Mouse (Mus musculus) lung, postnatal 25 days (tissue): ENCODE results near the gene Rtkn2.

Source experiments
- DNase-seq: peaks from one replicate; pipeline ENCODE4 v3.0.0; 2022; ENCODE audit warnings: low spot score

The Rtkn2 gene

DNA sequence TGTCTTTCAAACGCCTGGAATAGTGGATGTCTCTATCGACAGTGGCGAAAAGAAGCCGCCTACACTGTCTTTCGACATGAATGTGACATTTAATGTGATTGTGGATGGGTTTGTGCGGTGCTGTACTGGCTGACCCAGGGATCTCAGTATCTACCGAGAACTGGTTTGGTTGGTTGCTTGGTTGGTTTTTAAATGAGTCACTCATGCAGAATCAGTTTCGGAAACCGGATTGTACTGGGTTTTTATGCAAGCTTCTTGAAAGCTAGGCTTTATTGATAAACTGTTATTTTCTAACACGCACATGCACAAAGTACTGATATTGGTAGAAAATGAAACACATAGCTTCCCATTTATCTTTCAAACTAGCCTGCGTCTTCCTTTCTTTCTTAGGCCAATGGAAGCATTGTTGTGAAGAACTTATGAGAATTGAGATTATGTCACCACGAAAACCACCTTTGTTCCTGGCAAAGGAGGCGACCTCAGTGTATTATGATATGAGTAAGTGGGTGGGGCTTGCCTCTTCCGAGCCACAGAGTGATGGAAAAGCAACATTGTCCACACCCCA lies 60.4 kb downstream of the Rtkn2 start:
- no peak for DNase-seq

GRCm38 (mm10) chr10:68040394-68040793 lies 61.0 kb downstream of the Rtkn2 start:
- no peak for DNase-seq

DNA sequence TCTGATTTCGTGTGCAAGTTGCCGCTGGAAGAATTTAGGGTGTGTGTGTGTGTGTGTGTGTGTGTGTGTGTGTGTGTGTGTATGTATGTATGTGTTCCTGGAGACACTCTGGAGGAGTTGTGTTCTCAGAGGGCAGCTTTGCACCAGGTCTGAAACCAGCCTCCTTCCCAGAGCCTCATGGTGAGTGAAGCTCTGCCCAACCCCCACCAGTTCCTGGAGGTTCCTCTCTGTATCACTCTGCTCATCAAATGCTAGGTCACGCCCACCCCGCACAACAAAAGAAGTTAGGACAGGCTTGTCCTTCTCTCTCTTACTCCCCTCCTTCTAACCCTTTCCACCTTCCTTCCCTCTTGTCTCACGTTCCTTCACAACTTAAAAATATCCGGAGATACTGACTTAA lies 64.6 kb downstream of the Rtkn2 start:
- DNase-seq, result no peak

DNA sequence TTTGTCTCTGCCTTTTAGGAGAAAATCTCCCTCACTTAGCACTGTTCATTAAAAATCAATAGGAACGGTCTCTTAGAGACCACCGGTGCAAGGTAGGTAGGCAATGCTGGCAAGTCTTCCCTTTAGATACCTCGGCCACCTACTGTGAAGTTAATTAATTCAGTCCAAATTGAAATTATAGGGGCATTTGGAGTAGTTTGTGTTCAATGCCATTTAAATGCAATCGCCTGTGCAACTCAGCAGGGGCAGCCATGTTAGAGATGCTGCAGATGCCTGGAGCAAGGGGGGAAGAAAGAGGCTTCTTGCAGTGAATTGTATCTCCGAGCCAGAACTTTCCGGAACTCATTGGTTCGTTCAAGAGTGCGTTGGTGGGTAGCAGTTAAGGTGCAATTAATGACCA lies 65.5 kb downstream of the Rtkn2 start:
- DNase-seq, result no peak

DNA sequence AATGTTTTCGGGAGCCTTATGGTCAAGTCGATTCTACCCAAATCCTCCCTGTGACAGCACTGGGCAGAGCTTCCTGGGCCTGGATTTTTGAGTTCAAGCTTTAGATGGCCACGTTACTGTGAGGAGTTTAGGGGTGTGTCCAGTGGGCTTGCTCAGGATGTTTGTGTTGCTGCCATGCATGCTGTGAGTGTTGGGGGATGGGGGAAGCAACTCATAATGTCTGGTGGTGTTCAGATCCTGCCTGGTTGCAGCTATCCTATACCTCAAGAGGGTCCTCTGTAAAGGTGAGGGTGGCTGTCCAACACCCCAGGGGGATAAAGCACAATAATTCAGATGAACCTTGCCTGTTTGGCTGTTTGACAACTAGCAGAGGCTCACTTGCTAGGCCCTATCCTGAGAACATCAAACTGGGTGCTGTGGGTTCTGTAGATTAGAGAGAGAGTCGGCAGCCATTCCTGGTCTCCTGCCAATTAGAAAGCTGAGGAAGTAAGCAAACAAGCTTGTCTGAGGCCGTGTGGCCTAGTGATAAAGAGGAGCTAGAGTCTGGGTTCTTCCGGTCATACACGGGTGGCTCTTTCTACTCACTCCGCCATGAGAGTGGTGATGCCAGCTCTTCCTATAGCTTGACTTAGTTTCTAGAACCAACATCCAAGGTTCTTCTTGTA lies 69.4 kb downstream of the Rtkn2 start:
- no peak for DNase-seq

DNA sequence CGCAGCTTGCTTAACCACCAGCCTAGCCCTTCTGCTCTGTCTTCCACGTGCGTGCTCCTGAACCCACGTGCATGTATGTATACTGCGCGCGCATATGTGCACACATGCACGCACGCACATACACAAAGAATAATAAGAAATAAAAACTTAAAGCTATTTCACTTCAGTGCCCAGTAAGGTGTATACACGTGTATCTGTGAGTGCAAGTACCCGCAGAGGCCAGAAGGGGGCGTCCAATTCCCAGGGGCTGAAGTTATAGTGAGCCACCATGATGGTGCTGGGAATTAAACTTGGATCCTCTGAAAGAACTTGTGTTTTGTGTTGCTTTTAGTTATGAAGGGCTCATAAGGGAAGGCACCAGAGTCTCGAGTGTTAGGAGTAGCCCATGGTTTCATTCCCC lies 71.5 kb downstream of the Rtkn2 start:
- DNase-seq, result no peak

DNA sequence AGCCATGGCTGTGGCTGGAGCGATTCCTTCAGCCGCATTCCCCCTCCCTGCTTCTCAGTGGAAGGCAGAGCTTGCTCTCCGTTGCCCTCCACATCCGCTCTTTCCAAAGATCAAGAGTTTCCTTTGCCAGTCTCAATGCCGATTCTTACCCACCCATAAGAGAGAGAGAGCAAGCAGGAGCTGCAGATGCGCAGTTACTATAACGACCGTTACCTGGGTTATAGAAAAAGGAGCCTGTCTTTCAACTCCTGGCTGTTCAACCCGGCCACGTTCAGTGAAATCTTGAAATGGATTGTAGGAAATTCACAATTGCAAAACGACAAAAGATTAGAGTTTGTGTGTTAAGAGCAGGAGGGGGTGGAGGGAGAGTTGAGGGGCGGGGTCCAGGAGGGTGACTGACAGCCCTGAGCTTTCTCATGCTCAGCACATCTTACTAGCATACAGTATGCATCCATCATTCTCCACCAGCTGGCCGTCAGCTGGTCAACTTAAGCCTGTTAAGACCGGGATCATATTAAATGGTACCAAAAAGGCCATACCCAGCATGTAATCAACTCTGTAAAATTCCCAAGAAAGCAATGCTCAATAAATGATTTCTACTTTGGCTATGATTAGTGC lies 72.1 kb downstream of the Rtkn2 start:
- no peak for DNase-seq

- no peak for DNase-seq
These were observed 72.9 kb downstream of the Rtkn2 start for GRCm38 (mm10) chr10:68052307-68052706.

- DNase-seq, result no peak
These were observed 74.8 kb downstream of the Rtkn2 start for GRCm38 (mm10) chr10:68054131-68054530.

GRCm38 (mm10) chr10:68054706-68055105 lies 75.3 kb downstream of the Rtkn2 start:
- no peak for DNase-seq

GRCm38 (mm10) chr10:68057841-68058240 lies 78.5 kb downstream of the Rtkn2 start:
- DNase-seq, result peak; percentile 89

DNA sequence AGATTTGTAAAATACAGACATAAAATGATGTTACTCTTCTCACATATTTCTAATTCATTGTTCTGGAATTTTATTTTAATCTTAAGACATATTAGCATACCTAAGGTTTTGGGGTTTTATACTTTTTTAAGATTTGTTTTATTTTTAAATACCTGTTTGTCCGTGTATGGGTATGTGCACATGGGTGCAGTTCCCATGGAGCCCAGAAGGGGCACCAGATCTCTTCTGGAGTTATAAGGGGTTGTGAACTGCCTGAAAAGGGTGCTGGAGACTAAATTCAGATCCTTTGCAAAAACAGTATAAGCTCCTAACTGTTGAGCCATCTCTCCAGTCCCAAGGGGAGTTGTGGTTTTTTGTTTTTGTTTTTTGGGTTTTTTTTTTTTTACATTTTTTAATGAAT lies 79.0 kb downstream of the Rtkn2 start:
- DNase-seq, result no peak

- DNase-seq, result peak; percentile 57
These were observed 81.3 kb downstream of the Rtkn2 start for GRCm38 (mm10) chr10:68060590-68061248.

DNA sequence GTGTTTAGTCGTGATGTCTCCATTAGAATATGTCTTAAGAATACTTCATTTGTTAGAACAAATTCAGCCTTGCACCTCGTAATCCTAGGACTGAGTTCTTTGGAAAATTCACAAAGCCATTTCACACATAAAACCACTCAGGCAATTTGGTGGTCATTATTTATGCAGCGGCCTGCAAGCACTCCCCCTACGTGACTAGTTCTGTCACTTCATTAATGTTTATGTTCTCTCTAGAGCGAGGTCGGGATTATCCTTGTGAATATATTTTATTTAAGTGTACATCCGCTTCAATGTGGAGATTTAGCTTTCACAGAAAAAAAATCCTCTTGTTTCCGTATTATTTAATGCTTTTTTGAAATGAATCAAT lies 81.9 kb downstream of the Rtkn2 start:
- DNase-seq, result no peak

DNA sequence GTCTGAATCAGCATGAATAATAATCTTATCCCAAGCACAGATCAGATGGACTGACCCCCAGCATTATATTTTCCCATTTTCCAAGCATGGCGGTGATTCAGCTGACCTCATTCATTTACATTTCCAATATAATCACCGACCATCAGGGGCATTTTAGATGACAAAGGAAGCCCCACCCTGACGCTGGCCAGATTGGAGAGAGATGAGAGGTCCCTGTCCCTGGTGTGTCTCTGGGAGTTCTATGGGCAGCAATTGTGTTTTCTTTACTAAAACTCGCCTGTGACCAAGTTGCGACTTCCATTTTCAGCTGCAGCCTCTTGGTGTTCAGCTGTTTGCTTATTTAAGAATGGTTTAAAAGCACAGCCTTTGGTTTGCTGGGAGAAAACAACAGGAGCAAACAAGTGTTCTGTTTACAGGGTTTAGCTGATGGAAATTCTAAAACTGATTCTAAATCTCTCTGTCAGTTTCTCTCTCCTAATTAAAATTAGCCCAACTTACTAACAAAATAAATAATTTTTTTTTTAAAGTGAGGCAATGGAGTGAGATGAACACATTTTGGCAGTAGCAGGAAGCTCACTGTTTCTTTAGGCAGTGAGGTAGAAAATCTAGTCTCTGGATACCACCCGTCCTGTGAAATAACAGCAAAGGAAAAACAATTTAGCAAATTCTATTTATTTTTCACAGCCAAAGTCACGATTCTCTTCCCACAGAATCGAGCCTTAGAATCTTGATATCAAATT lies 84.6 kb downstream of the Rtkn2 start:
- no peak for DNase-seq

DNA sequence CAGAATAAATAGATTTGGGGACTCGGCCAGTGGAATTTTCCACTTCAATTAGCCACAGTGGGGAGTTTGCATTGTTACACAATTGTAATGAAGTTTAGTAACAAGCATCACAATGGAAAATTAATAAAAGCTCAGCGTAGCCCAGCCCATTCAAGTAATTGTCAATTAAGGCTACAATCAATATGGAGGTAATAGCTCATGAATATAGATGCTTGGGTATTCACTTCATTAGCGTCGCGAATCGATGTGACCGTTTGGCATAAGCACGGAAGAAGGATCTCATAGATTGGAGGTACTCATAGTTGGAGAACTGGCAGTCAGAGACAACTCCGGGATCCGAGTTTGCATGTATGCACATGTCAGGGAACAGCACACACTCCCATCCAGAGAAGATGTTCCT lies 85.2 kb downstream of the Rtkn2 start:
- no peak for DNase-seq

- DNase-seq, result no peak
These were observed 86.8 kb downstream of the Rtkn2 start for GRCm38 (mm10) chr10:68066173-68066572.

DNA sequence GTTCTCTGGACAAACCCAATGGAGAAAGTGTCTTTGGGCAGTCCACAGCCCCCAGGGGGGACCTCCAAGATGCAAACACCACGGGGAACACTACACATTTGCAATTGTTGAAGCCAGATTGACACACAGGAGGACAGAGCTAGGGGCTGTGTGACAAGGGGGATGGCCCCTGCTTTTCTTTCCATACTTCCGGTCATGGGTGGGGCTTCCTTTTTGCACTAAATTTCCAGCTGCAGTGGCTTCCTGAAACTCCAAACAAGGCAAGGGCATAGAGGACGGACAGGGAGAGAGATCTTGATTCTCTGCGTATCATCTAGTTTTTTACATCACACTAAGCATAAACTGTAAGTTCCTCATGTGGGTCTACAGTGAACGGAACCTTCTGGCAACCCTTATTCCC lies 88.6 kb downstream of the Rtkn2 start:
- DNase-seq, result no peak

- DNase-seq, result no peak
These were observed 89.1 kb downstream of the Rtkn2 start for GRCm38 (mm10) chr10:68068426-68068825.

DNA sequence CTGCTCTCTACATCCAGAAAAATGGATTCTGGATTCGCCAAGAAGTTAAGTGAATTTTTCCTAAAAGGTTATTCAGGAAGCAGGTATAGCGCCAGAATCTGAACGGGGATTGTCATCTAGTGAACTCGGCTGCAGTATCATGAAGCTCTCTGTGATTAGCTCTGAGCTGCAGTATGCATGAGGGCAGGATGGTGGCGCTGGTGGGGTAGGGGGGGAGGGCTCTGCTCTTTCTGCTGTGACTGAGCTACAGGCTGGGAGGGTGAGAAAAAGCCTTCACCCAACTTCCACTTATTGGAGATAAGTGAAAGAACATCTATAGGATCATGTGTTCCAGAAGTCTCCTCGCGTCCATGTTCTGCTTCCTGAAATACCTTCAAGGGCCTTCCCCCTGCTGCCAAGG lies 91.7 kb downstream of the Rtkn2 start:
- no peak for DNase-seq

DNA sequence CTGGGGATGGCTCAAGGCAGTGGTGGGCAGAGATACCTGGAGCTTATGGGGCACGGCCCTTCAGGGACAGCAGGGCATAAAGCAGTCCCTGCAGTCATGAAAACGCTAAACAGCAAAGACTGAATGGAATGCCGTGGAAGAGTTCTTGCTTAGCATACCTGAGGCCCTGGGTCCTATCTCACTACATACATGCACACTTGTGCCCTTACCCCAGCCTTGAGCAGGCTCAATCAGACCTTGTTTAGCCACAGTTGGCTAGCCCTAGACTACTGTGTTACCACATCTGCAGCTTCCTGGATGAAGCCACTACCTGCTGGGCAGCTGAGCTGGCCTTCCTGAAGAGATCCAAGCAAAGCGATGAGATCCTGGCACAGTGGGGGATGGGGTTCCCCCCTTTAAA lies 93.3 kb downstream of the Rtkn2 start:
- DNase-seq, result no peak

DNA sequence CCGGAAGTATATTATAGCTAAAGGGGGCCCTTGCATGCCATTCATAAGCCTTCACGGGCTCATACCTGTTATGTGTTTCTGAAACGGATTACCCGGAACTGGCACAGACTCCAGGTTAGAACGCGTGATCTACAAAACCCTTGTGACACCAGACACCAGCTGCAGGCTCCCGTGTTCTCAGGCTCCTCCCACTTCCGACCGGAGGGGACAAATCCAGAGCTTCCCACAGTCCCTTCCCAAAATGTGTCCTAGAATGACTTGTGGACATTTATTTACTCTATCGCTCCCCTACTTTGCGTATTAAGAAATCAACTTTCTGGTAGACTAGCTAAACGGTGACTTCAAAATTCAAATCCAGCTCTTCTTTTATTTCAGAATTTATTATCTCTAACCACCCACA lies 94.9 kb downstream of the Rtkn2 start:
- DNase-seq, result no peak

GRCm38 (mm10) chr10:68075181-68075580 lies 95.8 kb downstream of the Rtkn2 start:
- DNase-seq, result no peak
